Mouse (Mus musculus): ENCODE measurements at regions not wholly inside any gene's neighbourhood (a gene's known extent, or its start where the extent isn't known, plus 50 kb on each side); places are given as distances from the start of the nearest gene placed in this dataset.
"Not testable (repeated sequence)": the region's sequence is repeated elsewhere in the genome, so short reads cannot be mapped to it uniquely, and the experiment has no call there.

GRCm38 (mm10) chr7:60733331-60733994, 593.4 kb upstream of the Snrpn start:
- not testable (repeated sequence) for H3K4me2 ChIP-seq (ENCODE audit: low read depth); H3K27me3 ChIP-seq (ENCODE audit: control insufficient read depth, insufficient read depth, low read length); H3K4me1 ChIP-seq (ENCODE audit: control insufficient read depth, insufficient read depth, low read length); H3K9me3 ChIP-seq (ENCODE audit: control insufficient read depth, low read length); H3K27ac ChIP-seq (ENCODE audit: low read depth, low read length); H3K36me3 ChIP-seq (ENCODE audit: control insufficient read depth, insufficient read depth, low read length); ATAC-seq (ENCODE audit: insufficient read depth, low FRiP score, low TSS enrichment); H3K9ac ChIP-seq (ENCODE audit: low read length); H3K4me3 ChIP-seq (ENCODE audit: low read depth, low read length)
- WGBS = 53% methylated on average over 20 of the region's 20 CpGs
- peak; percentile 39 for DNase-seq (ENCODE audit: low spot score)

- H3K4me1 ChIP-seq (ENCODE audit: control insufficient read depth, insufficient read depth, low read length); H3K9ac ChIP-seq (ENCODE audit: low read length); H3K27ac ChIP-seq (ENCODE audit: low read depth, low read length); H3K27me3 ChIP-seq (ENCODE audit: control insufficient read depth, insufficient read depth, low read length); H3K4me2 ChIP-seq (ENCODE audit: low read depth); H3K4me3 ChIP-seq (ENCODE audit: low read depth, low read length); ATAC-seq (ENCODE audit: insufficient read depth, low FRiP score, low TSS enrichment); H3K9me3 ChIP-seq (ENCODE audit: control insufficient read depth, low read length); H3K36me3 ChIP-seq (ENCODE audit: control insufficient read depth, insufficient read depth, low read length): not testable (repeated sequence)
- WGBS = 12% methylated on average over 5 of the region's 5 CpGs
- DNase-seq (ENCODE audit: low spot score) = peak; percentile 33
Observed at GRCm38 (mm10) chr7:60728108-60728721, 588.2 kb upstream of the Snrpn start.
